Mouse (Mus musculus) bone marrow, adult 2 months (tissue): ENCODE results near the gene Cyp2b19. TPM values are rescaled to one million over a fixed set of nuclear protein-coding genes. Genes with fewer than 3 reads are reported as not detected.

Source experiments
- H3K27ac ChIP-seq: fragments of 200-500 bp; 2 replicates; pipeline ENCODE4 v1.5.1; 2012; ENCODE audit warnings: low read depth, mild to moderate bottlenecking, control low read depth, inconsistent platforms, low read length; ENCODE audit not compliant: control insufficient read depth, poor library complexity, insufficient read depth
- H3K4me1 ChIP-seq: fragments of 200-500 bp; 2 replicates; pipeline ENCODE4 v1.6.1; 2011; ENCODE audit warnings: low read length; ENCODE audit not compliant: control insufficient read depth, insufficient read depth
- H3K4me3 ChIP-seq: fragments of 200-500 bp; replicated peaks from 2 replicates; pipeline ENCODE3; 2011; ENCODE audit warnings: mild to moderate bottlenecking, low read depth, low read length, control low read depth; ENCODE audit not compliant: control insufficient read depth
- CTCF ChIP-seq: fragments of 200-500 bp; IDR thresholded peaks from 2 replicates; pipeline ENCODE4 v1.5.1; 2011; ENCODE audit warnings: low read length, control low read depth; ENCODE audit not compliant: control insufficient read depth, insufficient read depth
- POLR2A ChIP-seq: fragments of 200-500 bp; IDR thresholded peaks from 2 replicates; pipeline ENCODE4 v1.6.1; 2011; ENCODE audit warnings: low read depth, mild to moderate bottlenecking, control low read depth, low read length, borderline replicate concordance; ENCODE audit not compliant: control insufficient read depth
- WGBS: fragments of 180-500 bp; shearing (Covaris S2); methylation state at CpG from one replicate; pipeline ENCODE4 v1.1.7; 2018; 5-methylcytosine and 5-hydroxymethylcytosine counted together
- polyA plus RNA-seq: library from polyadenylated mRNA; stranded (reverse); fragments of >200 nt; gene quantifications from 2 replicates; pipeline ENCODE4 v1.2.4, GENCODE M21; 2011; ENCODE audit warnings: low replicate concordance; ENCODE audit not compliant: missing spikeins, insufficient read depth, insufficient read length

Cyp2b19 gene
- polyA plus RNA-seq, 1 experiment = not detected

DNA sequence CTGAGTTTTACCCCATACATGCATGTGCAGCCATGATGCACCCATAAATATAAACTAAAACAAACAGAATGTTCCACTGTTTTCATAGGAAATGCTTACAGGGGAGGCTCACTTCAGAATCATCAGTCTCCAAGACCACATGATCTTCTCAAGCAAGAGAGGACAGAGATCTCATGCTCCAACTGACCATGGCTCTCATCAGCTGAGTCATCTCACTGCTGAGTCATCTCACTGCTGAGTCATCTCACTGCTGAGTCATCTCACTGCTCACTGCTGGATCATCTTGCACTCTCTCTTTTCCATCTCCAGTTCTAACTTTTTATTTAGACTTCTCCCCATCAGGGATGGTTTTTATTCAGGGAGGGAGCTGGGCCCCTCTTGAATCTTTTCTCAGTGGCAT, 43.2 kb downstream of the Cyp2b19 start:
- H3K4me3 ChIP-seq = no peak overlapping the region
- no peaks in the 10 kb centered on the region for H3K4me1 ChIP-seq
- H3K27ac ChIP-seq = no peak overlapping the region
- TF ChIP-seq POLR2A (no peak), CTCF (no peak)

DNA sequence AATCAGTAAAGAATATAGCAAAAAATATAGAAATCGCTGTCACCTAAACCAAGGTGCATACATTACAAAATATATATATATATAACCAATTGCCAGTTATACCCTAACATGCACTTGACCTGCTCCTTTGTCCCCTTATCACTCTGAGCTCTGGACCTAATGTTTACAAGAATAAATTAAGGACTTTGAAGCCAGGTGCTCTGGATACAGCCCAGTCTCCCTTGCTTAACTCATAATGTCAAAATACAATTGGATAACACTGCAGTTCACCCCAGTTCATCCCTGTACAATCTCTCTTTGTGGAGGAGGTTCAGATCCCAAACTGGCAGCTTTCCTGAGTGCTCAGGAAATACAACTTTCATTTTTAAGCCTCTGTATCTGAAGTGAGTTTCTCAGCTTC, 44.1 kb downstream of the Cyp2b19 start:
- no peak for TF ChIP-seq POLR2A
- TF ChIP-seq CTCF = no peak
- H3K27ac ChIP-seq = no peak overlapping the region
- WGBS = 72% methylated on average over 1 of the region's 1 CpGs
- H3K4me1 ChIP-seq = no peaks in the 10 kb centered on the region
- H3K4me3 ChIP-seq = no peak overlapping the region

DNA sequence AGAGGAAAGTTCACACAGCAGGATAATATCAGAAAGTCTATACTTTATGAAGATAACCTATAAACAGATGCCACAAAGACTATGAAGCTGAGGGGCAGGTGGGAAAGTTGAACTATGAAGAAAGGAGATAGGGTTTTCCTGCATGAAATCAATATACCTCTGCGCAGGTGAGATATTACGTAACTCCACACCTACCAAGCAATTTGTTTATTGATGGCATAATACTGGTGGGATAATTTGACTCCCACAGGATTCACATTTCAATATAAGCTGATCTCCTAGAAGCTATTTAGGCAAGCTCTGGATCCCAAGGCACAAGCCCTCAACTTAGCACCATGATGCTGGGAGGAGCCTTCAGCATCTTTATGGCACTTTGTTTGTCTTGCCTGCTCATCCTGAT, 51.6 kb downstream of the Cyp2b19 start, which contains the start of gene Cyp2g1:
Gene Cyp2g1, plus strand, starts transcription at position 301 of the 400 bp plus-strand sequence.
- Histone ChIP-seq H3K4me1 (no peaks in the 10 kb centered on the region), H3K27ac (no peak within 1 kb of the TSS), H3K4me3 (no peak within 1 kb of the TSS)
- 75% methylated on average over 2 of the region's 2 CpGs for WGBS
- TF ChIP-seq CTCF = no peak
- no peak for TF ChIP-seq POLR2A

Other genes with a start within 250 kb of the Cyp2b19 start
- gene Nlrp9a, start 222.1 kb upstream of the Cyp2b19 start, polyA plus RNA-seq = not detected in 2 replicates
- not detected in 2 replicates for gene Vmn1r185, start 138.7 kb upstream of the Cyp2b19 start, polyA plus RNA-seq
- gene Cyp2b23, start 70.7 kb upstream of the Cyp2b19 start, polyA plus RNA-seq = not detected in 2 replicates
- gene Cyp2g1, start 51.8 kb downstream of the Cyp2b19 start, polyA plus RNA-seq = not detected in 2 replicates
- 2.3 and 22.2 TPM in 2 replicates for gene Cyp2a5, start 78.2 kb downstream of the Cyp2b19 start, polyA plus RNA-seq
- gene Cyp2a22, start 182.2 kb downstream of the Cyp2b19 start, polyA plus RNA-seq = not detected in 2 replicates